Mouse (Mus musculus): Measurements from ENCODE around the gene Alpk1.
A peak's percentile ranks its signal among the peaks of the same experiment; 100 is the strongest.

Gene Alpk1

GRCm38 (mm10) chr3:127630190-127630589 lies 150.1 kb downstream of the Alpk1 start:
- DNase-seq (ENCODE audit: low spot score in 2 of 2), result no peak

- DNase-seq (ENCODE audit: low spot score in 2 of 2), result no peak
Observed at GRCm38 (mm10) chr3:127628311-127629184, 151.8 kb downstream of the Alpk1 start.

- DNase-seq (ENCODE audit: low spot score in 2 of 2), result no peak
Observed at GRCm38 (mm10) chr3:127627956-127628310, 152.4 kb downstream of the Alpk1 start.

- no peak for DNase-seq (ENCODE audit: low spot score in 2 of 2)
Observed at GRCm38 (mm10) chr3:127627151-127627955, 153.0 kb downstream of the Alpk1 start.

- no peak for DNase-seq (ENCODE audit: low spot score in 2 of 2)
Observed at GRCm38 (mm10) chr3:127626524-127626923, 153.8 kb downstream of the Alpk1 start.

- no peak for DNase-seq (ENCODE audit: low spot score in 2 of 2)
Observed at GRCm38 (mm10) chr3:127625701-127626399, 154.5 kb downstream of the Alpk1 start.

- peak in 1 of 2 experiments; percentile 43 for DNase-seq (ENCODE audit: low spot score in 2 of 2)
Observed at GRCm38 (mm10) chr3:127625296-127625695, 155.0 kb downstream of the Alpk1 start.
